Mouse (Mus musculus) inflammation-experienced regulatory T-cells, adult 16 weeks (primary cell): ENCODE measurements around the gene Morc1. TPM values are rescaled to one million over a fixed set of nuclear protein-coding genes. Genes with fewer than 3 reads are reported as not detected.

Experiments
- polyA plus RNA-seq: library from polyadenylated mRNA; unstranded; fragments of 100-300 nt; shearing (Covaris generic); gene quantifications from one replicate; pipeline ENCODE4 v1.2.1, GENCODE M21; 2017

Morc1 gene
- polyA plus RNA-seq, result 0.55 TPM

DNA sequence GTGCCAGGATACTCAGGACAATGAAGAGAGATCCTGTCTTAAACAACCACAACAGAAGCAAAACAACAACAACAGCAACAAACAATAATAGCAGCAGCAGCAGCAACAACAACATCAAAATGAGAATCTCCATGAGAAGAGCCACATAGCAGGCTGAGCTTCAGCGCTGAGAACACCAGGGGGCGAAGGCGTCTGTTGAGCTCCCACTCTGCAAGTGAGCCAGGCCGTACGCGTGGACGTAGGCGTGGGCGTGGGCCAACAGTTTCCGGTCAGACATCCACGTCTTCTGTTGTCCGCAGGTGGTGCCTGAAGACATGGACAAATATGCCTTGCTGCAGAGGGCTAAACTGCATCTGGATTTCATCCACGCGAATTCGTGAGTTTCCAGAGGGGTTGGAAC is at the start of gene Morc1:
Gene Morc1 (plus strand): TSS at position 211 of the 400 bp plus-strand sequence.

DNA sequence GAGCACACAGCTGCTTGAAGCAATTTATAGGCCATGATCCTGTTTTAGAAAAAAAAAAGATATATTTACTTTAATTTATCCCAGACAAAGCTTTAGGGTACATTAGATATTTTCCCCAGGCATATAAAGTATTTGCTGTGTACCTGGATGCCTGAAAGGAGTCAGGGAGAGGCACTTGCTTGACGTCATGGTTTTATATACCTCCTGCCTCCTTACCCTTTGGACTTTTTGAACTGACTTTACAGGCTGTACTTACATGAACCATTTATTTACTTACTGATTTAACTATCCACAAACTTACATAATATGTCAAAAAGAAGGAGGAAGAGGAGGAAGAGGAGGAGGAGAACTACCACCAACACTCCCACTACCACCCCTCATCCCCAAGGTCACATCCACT is 18.8 kb upstream of the Morc1 start, which contains the start of gene Gm5485:
Gene Gm5485 (minus strand): TSS at position 171 of the 400 bp plus-strand sequence.

Other genes with a start within 250 kb of the Morc1 start
- gene Dppa4, start 147.5 kb upstream of the Morc1 start, polyA plus RNA-seq, result not detected
- not detected for gene Dppa2, start 127.3 kb upstream of the Morc1 start, polyA plus RNA-seq
- gene Gm5485, start 18.8 kb upstream of the Morc1 start, polyA plus RNA-seq, result not detected